Mouse (Mus musculus) myocyte (in vitro differentiated cells): ENCODE measurements around the gene Nrf1. TPM values are rescaled to one million over a fixed set of nuclear protein-coding genes. Genes with fewer than 3 reads are reported as not detected.

Experiments
- H3K27me3 ChIP-seq: one replicate; pipeline ENCODE4 v1.6.1; 2011; ENCODE audit not compliant: control insufficient read depth, insufficient read depth, insufficient read length
- H3K36me3 ChIP-seq: one replicate; pipeline ENCODE4 v1.6.1; 2011; ENCODE audit not compliant: control insufficient read depth, insufficient read depth
- H3K4me2 ChIP-seq: one replicate; pipeline ENCODE4 v1.6.1; 2011; ENCODE audit warnings: low read depth, control low read depth
- H3K4me3 ChIP-seq: one replicate; pipeline ENCODE4 v1.5.1; 2011; ENCODE audit warnings: mild to moderate bottlenecking, control low read depth, moderate library complexity
- H3K79me2 ChIP-seq: one replicate; pipeline ENCODE4 v1.6.1; 2011; ENCODE audit not compliant: control insufficient read depth, insufficient read depth
- H3ac ChIP-seq: one replicate; pipeline ENCODE4 v1.6.1; 2011; ENCODE audit not compliant: control insufficient read depth, insufficient read length
- CEBPB ChIP-seq: IDR thresholded peaks from 2 replicates; pipeline ENCODE4 v1.6.1; 2011; ENCODE audit warnings: mild to moderate bottlenecking, moderate library complexity; ENCODE audit not compliant: poor library complexity, insufficient read depth, severe bottlenecking
- E2F4 ChIP-seq: IDR thresholded peaks from one replicate; pipeline ENCODE4 v1.6.1; 2011; ENCODE audit warnings: mild to moderate bottlenecking, control low read depth, moderate library complexity; ENCODE audit not compliant: insufficient read depth
- MAX ChIP-seq: IDR thresholded peaks from one replicate; pipeline ENCODE4 v1.6.1; 2011; ENCODE audit warnings: low read depth, mild to moderate bottlenecking, control low read depth
- MYOD1 ChIP-seq, 3 experiments: IDR thresholded peaks; one replicate each; pipeline ENCODE4 v1.6.1; 2011; ENCODE audit warnings: control low read depth in 2 of 3, low read depth in 2 of 3, mild to moderate bottlenecking in 2 of 3, moderate library complexity in 1 of 3; ENCODE audit not compliant: insufficient read length in 2 of 3, control insufficient read depth in 1 of 3
- MYOG ChIP-seq, 3 experiments: IDR thresholded peaks; one replicate each; pipeline ENCODE4 v1.6.1; 2011; ENCODE audit warnings: control low read depth in 2 of 3, low read depth in 2 of 3, mild to moderate bottlenecking in 2 of 3; ENCODE audit not compliant: insufficient read length in 2 of 3, control insufficient read depth in 1 of 3, insufficient read depth in 1 of 3
- POLR2A ChIP-seq: IDR thresholded peaks from one replicate; pipeline ENCODE4 v1.6.1; 2011; ENCODE audit warnings: low read depth, mild to moderate bottlenecking, control low read depth, moderate library complexity; ENCODE audit not compliant: insufficient read length
- POLR2AphosphoS2 ChIP-seq: IDR thresholded peaks from one replicate; pipeline ENCODE4 v1.6.1; 2011; ENCODE audit warnings: low read depth, control low read depth; ENCODE audit not compliant: insufficient read length
- REST ChIP-seq: IDR thresholded peaks from one replicate; pipeline ENCODE4 v1.6.1; 2011; ENCODE audit warnings: mild to moderate bottlenecking, control low read depth, moderate library complexity; ENCODE audit not compliant: insufficient read depth, insufficient read length
- SRF ChIP-seq: IDR thresholded peaks from one replicate; pipeline ENCODE4 v1.6.1; 2011; ENCODE audit warnings: low read depth; ENCODE audit not compliant: control insufficient read depth, insufficient read length
- TCF12 ChIP-seq: IDR thresholded peaks from one replicate; pipeline ENCODE4 v1.6.1; 2011; ENCODE audit warnings: mild to moderate bottlenecking, control low read depth; ENCODE audit not compliant: poor library complexity, insufficient read depth, severe bottlenecking
- TCF3 ChIP-seq: IDR thresholded peaks from one replicate; pipeline ENCODE4 v1.6.1; 2011; ENCODE audit warnings: low read depth, control low read depth; ENCODE audit not compliant: insufficient read length
- USF1 ChIP-seq: IDR thresholded peaks from one replicate; pipeline ENCODE4 v1.6.1; 2011; ENCODE audit warnings: low read depth, mild to moderate bottlenecking, control low read depth, moderate library complexity
- polyA plus RNA-seq: library from polyadenylated mRNA; unstranded; fragments of >200 nt; fragmentation: generic; extraction: Trizol; gene quantifications from one replicate; pipeline ENCODE4 v1.2.1, GENCODE M21; 2012; ENCODE audit warnings: missing spikeins

The Nrf1 gene
- polyA plus RNA-seq, 1 experiment, result 26.8 TPM

- Histone ChIP-seq H3K27me3 (no peaks in the 10 kb centered on the region), H3K36me3 (peaks cover 24% of the 10 kb centered on the region), H3K79me2 (no peaks in the 10 kb centered on the region), H3ac (no peak overlapping the region), H3K4me2 (no peak overlapping the region), H3K4me3 (no peak overlapping the region)
- TF ChIP-seq POLR2A, result no peak
- no peak for TF ChIP-seq REST
- no peak for TF ChIP-seq MYOG (IDR thresholded peaks at IDR 0.05; ENCODE audit: control insufficient read depth in 1 of 3, insufficient read depth in 1 of 3, insufficient read length in 2 of 3, low read depth in 2 of 3)
- no peak for TF ChIP-seq TCF3
- TF ChIP-seq MAX, result no peak
- no peak for TF ChIP-seq POLR2AphosphoS2
- TF ChIP-seq CEBPB, result no peak
- TF ChIP-seq USF1, result no peak
- TF ChIP-seq SRF, result no peak
- no peak for TF ChIP-seq MYOD1 (IDR thresholded peaks at IDR 0.05; ENCODE audit: control insufficient read depth in 1 of 3, insufficient read length in 2 of 3, low read depth in 2 of 3)
- no peak for TF ChIP-seq E2F4
- TF ChIP-seq TCF12, result no peak
Observed at GRCm38 (mm10) chr6:30121600-30121999, 73.8 kb downstream of the Nrf1 start.

GRCm38 (mm10) chr6:30123391-30123790 lies 75.6 kb downstream of the Nrf1 start:
- H3K36me3 ChIP-seq, result peaks cover 27% of the 10 kb centered on the region
- H3K4me3 ChIP-seq, result no peak overlapping the region
- H3K4me2 ChIP-seq, result no peak overlapping the region
- no peaks in the 10 kb centered on the region for H3K79me2 ChIP-seq
- H3ac ChIP-seq, result no peak overlapping the region
- TF ChIP-seq USF1, result no peak
- TF ChIP-seq REST, result no peak
- TF ChIP-seq MYOG (IDR thresholded peaks at IDR 0.05; ENCODE audit: control insufficient read depth in 1 of 3, insufficient read depth in 1 of 3, insufficient read length in 2 of 3, low read depth in 2 of 3), result no peak
- no peak for TF ChIP-seq POLR2AphosphoS2
- TF ChIP-seq CEBPB, result no peak
- TF ChIP-seq POLR2A, result no peak
- TF ChIP-seq E2F4, result no peak
- no peak for TF ChIP-seq TCF12
- no peaks in the 10 kb centered on the region for H3K27me3 ChIP-seq

GRCm38 (mm10) chr6:30126060-30126459 lies 78.3 kb downstream of the Nrf1 start:
- H3ac ChIP-seq, result no peak overlapping the region
- H3K4me2 ChIP-seq, result no peak overlapping the region
- TF ChIP-seq REST, result no peak
- no peak for TF ChIP-seq MYOG (IDR thresholded peaks at IDR 0.05; ENCODE audit: control insufficient read depth in 1 of 3, insufficient read depth in 1 of 3, insufficient read length in 2 of 3, low read depth in 2 of 3)
- TF ChIP-seq MAX, result no peak
- no peak for TF ChIP-seq TCF12
- H3K36me3 ChIP-seq, result peaks cover 22% of the 10 kb centered on the region
- H3K4me3 ChIP-seq, result no peak overlapping the region
- no peaks in the 10 kb centered on the region for H3K79me2 ChIP-seq
- no peaks in the 10 kb centered on the region for H3K27me3 ChIP-seq

- Histone ChIP-seq H3K4me2 (no peak overlapping the region), H3K36me3 (peaks cover 22% of the 10 kb centered on the region), H3K4me3 (no peak overlapping the region), H3K27me3 (no peaks in the 10 kb centered on the region), H3K79me2 (no peaks in the 10 kb centered on the region), H3ac (no peak overlapping the region)
- TF ChIP-seq USF1 (no peak), POLR2AphosphoS2 (no peak), POLR2A (no peak), E2F4 (no peak), SRF (no peak), MAX (no peak)
Observed at GRCm38 (mm10) chr6:30126766-30127165, 79.0 kb downstream of the Nrf1 start.

- H3ac ChIP-seq, result no peak overlapping the region
- no peaks in the 10 kb centered on the region for H3K27me3 ChIP-seq
- H3K4me3 ChIP-seq, result no peak overlapping the region
- H3K4me2 ChIP-seq, result no peak overlapping the region
- peaks cover 36% of the 10 kb centered on the region for H3K36me3 ChIP-seq
- H3K79me2 ChIP-seq, result no peaks in the 10 kb centered on the region
- no peak for TF ChIP-seq SRF
- no peak for TF ChIP-seq MYOD1 (IDR thresholded peaks at IDR 0.05; ENCODE audit: control insufficient read depth in 1 of 3, insufficient read length in 2 of 3, low read depth in 2 of 3)
Observed at GRCm38 (mm10) chr6:30132399-30132798, 84.6 kb downstream of the Nrf1 start.

- no peak overlapping the region for H3K4me2 ChIP-seq
- peaks cover 26% of the 10 kb centered on the region for H3K36me3 ChIP-seq
- TF ChIP-seq REST (no peak), CEBPB (no peak), USF1 (no peak), E2F4 (no peak), MYOG (IDR thresholded peaks at IDR 0.05; ENCODE audit: control insufficient read depth in 1 of 3, insufficient read depth in 1 of 3, insufficient read length in 2 of 3, low read depth in 2 of 3) (no peak), TCF3 (no peak), POLR2AphosphoS2 (no peak), MYOD1 (IDR thresholded peaks at IDR 0.05; ENCODE audit: control insufficient read depth in 1 of 3, insufficient read length in 2 of 3, low read depth in 2 of 3) (no peak), MAX (no peak), POLR2A (no peak), SRF (no peak)
- H3ac ChIP-seq, result no peak overlapping the region
- no peaks in the 10 kb centered on the region for H3K79me2 ChIP-seq
- H3K27me3 ChIP-seq, result no peaks in the 10 kb centered on the region
- no peak overlapping the region for H3K4me3 ChIP-seq
Observed at GRCm38 (mm10) chr6:30135590-30135989, 87.8 kb downstream of the Nrf1 start.
